Mouse (Mus musculus) testis, adult 2 months (tissue): ENCODE results near the gene Prdm16. TPM values are rescaled to one million over a fixed set of nuclear protein-coding genes. Genes with fewer than 3 reads are reported as not detected.
A peak's percentile ranks its signal among the peaks of the same experiment; 100 is the strongest.

Experiments
- H3K27ac ChIP-seq: fragments of 200-500 bp; 2 replicates; pipeline ENCODE4 v1.5.1; 2012; ENCODE audit warnings: low read depth, low read length; ENCODE audit not compliant: control insufficient read depth, insufficient read depth
- H3K27me3 ChIP-seq: fragments of 200-500 bp; 2 replicates; pipeline ENCODE4 v1.6.1; 2012; ENCODE audit warnings: mild to moderate bottlenecking, low read length, moderate library complexity; ENCODE audit not compliant: control insufficient read depth, insufficient read depth
- H3K36me3 ChIP-seq: fragments of 200-500 bp; 2 replicates; pipeline ENCODE4 v1.6.1; 2012; ENCODE audit warnings: mild to moderate bottlenecking, low read length; ENCODE audit not compliant: control insufficient read depth, insufficient read depth
- H3K4me1 ChIP-seq: fragments of 200-500 bp; 2 replicates; pipeline ENCODE4 v1.6.1; 2012; ENCODE audit warnings: low read length; ENCODE audit not compliant: control insufficient read depth, insufficient read depth
- H3K4me3 ChIP-seq: fragments of 200-500 bp; 2 replicates; pipeline ENCODE4 v1.5.1; 2012; ENCODE audit warnings: low read depth, mild to moderate bottlenecking, low read length, moderate library complexity, mixed read lengths; ENCODE audit not compliant: control insufficient read depth
- CTCF ChIP-seq: fragments of 200-500 bp; IDR thresholded peaks from 2 replicates; pipeline ENCODE4 v1.5.1; 2012; ENCODE audit warnings: low read depth, mild to moderate bottlenecking, inconsistent platforms, low read length, moderate library complexity; ENCODE audit not compliant: control insufficient read depth, insufficient read depth, insufficient replicate concordance
- POLR2A ChIP-seq: fragments of 200-500 bp; IDR thresholded peaks from 2 replicates; pipeline ENCODE4 v1.6.1; 2012; ENCODE audit warnings: low read depth, mild to moderate bottlenecking, inconsistent platforms, low read length, moderate library complexity; ENCODE audit not compliant: control insufficient read depth
- polyA plus RNA-seq: library from polyadenylated mRNA; depleted of rRNA; stranded (reverse); fragments of >200 nt; gene quantifications from 2 replicates; pipeline ENCODE4 v1.2.3, GENCODE M21; 2012; rRNA removed

The Prdm16 gene
- polyA plus RNA-seq, 1 experiment, result 3.0 TPM

DNA sequence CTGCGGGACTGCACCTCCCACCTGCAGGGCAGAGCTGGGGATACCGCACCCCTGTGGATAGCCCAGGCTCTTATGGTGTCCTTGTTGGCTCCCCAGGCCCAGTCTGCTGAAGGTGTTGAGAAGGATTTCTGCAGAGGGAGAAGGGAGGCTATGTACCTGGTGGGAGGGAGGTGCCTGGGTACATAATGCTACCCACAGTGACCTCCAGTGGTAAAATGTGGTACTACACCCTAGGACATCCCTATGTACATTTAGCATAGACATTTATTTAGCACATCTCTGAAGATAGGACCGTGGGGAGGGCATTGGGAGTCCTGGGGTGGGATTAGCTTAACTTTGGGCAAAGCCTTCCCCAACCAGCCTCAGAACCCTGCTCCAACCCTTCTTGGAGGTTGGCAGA lies 363.7 kb downstream of the Prdm16 start:
- H3K27ac ChIP-seq, result no peak overlapping the region
- TF ChIP-seq CTCF (peak; percentile 70; the same call in 1 of the 2 replicates), POLR2A (no peak)
- no peaks in the 10 kb centered on the region for H3K27me3 ChIP-seq
- no peaks in the 10 kb centered on the region for H3K36me3 ChIP-seq
- H3K4me1 ChIP-seq, result no peaks in the 10 kb centered on the region
- no peak overlapping the region for H3K4me3 ChIP-seq

DNA sequence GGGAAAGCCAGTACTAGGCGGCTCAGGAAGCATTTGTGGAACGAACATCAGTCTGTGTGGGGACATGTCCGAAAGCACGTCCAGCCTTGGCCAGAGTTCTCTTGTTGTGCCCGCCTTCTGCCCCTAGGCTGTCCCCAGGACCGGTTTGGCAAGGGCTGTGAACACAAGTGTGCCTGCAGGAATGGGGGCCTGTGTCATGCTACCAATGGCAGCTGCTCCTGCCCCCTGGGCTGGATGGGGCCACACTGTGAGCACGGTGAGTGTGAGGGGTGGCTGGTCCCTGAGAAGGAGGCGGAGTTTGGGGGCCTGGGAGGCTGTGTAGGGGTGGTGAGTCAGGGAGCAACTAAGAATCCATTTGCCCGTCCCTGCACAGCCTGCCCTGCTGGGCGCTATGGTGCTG lies 367.2 kb downstream of the Prdm16 start:
- H3K27me3 ChIP-seq, result no peaks in the 10 kb centered on the region
- H3K27ac ChIP-seq, result no peak overlapping the region
- no peak overlapping the region for H3K4me3 ChIP-seq
- H3K4me1 ChIP-seq, result no peaks in the 10 kb centered on the region
- TF ChIP-seq CTCF (no peak), POLR2A (no peak)
- H3K36me3 ChIP-seq, result no peaks in the 10 kb centered on the region

DNA sequence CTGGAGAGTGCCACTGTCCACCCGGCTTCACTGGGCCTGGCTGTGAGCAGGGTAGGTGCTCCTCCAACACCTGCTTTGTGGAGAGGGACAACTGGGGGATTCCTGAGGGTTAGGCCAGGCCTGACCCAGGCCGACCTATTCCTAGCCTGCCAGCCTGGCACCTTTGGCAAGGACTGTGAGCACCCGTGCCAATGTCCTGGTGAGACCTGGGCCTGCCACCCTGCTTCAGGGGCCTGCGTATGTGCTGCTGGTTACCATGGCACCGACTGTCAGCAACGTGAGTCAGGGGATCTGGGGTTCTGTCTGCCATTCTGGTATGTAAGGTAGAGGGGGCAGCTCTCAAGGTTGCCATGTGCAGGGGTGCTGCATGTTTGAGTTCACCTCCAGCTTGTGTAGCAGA lies 369.2 kb downstream of the Prdm16 start:
- Histone ChIP-seq H3K27me3 (no peaks in the 10 kb centered on the region), H3K36me3 (no peaks in the 10 kb centered on the region), H3K27ac (no peak overlapping the region), H3K4me1 (no peaks in the 10 kb centered on the region), H3K4me3 (no peak overlapping the region)
- no peak for TF ChIP-seq POLR2A

Other genes with a start within 250 kb of the Prdm16 start
- gene Actrt2, start 31.0 kb upstream of the Prdm16 start, polyA plus RNA-seq, result 646 and 664 TPM in 2 replicates
- gene Ttc34, start 200.6 kb upstream of the Prdm16 start, polyA plus RNA-seq, result 19.9 and 27.8 TPM in 2 replicates
- gene Mmel1, start 232.7 kb upstream of the Prdm16 start, polyA plus RNA-seq, result 111 and 124 TPM in 2 replicates